10 mouse cellular contexts compared by ENCODE assay signal in genomic region chr12:105002340-105003132, GRCm38 (mm10). TPM values are rescaled to one million over a fixed set of nuclear protein-coding genes. Genes with fewer than 3 reads are reported as not detected.
A peak's percentile ranks its signal among the peaks of the same experiment; 100 is the strongest.
DNase-seq lines count a peak whose midpoint lies in the region; ATAC-seq and TF ChIP-seq lines count a peak whose summit lies in the region.
"Had no signal": no experiment of that assay in that cellular context is flagged by ENCODE, and none has a peak within 500 bp of the region (broad histone marks: within the 10 kb centered on the region; RNA-seq: fewer than 3 reads in every experiment).

No protein-coding gene starts in this region.

- H3K4me1 ChIP-seq in heart, postnatal 0 days (ENCODE audit: control insufficient read depth, insufficient read depth) = peaks cover 23% of the 10 kb centered on the region; the same call in 1 of the 2 replicates
- no peaks in the 10 kb centered on the region for H3K4me1 ChIP-seq in neural tube, embryonic 15.5 days
- peaks cover 6% of the 10 kb centered on the region; the same call in 1 of the 2 replicates for H3K4me1 ChIP-seq in neural tube, embryonic 12.5 days

- TF ChIP-seq EP300 in heart, postnatal 0 days (IDR thresholded peaks at IDR 0.05; ENCODE audit: low read depth) = no peak

- no peak overlapping the region for H3K27ac ChIP-seq in heart, postnatal 0 days (ENCODE audit: low read depth)
- H3K27ac ChIP-seq in neural tube, embryonic 15.5 days (replicated peaks) = no peak overlapping the region
- H3K27ac ChIP-seq in neural tube, embryonic 12.5 days = no peak overlapping the region
- H3K27ac ChIP-seq: limb, embryonic 12.5 days had no signal

- no peak for TF ChIP-seq CTCF in heart, postnatal 0 days (IDR thresholded peaks at IDR 0.05; ENCODE audit: low read depth)

- H3K27me3 ChIP-seq in heart, postnatal 0 days (ENCODE audit: control insufficient read depth, insufficient read depth, low read length) = no peaks in the 10 kb centered on the region
- peaks cover 6% of the 10 kb centered on the region; the same call in 1 of the 2 replicates for H3K27me3 ChIP-seq in neural tube, embryonic 15.5 days (replicated peaks)
- H3K27me3 ChIP-seq in neural tube, embryonic 12.5 days (replicated peaks) = peaks cover 6% of the 10 kb centered on the region

- no peaks in the 10 kb centered on the region for H3K9me3 ChIP-seq in heart, postnatal 0 days (replicated peaks; ENCODE audit: control insufficient read depth, low read length)
- H3K9me3 ChIP-seq in neural tube, embryonic 15.5 days (replicated peaks) = no peaks in the 10 kb centered on the region
- H3K9me3 ChIP-seq in neural tube, embryonic 12.5 days = no peaks in the 10 kb centered on the region
- H3K9me3 ChIP-seq: limb, embryonic 12.5 days had no signal

- WGBS in heart, postnatal 0 days = 80% methylated on average over 10 of the region's 10 CpGs
- 70% methylated on average over 10 of the region's 10 CpGs for WGBS in neural tube, embryonic 15.5 days
- WGBS in neural tube, embryonic 12.5 days = 62% methylated on average over 10 of the region's 10 CpGs

- ATAC-seq in heart, postnatal 0 days (ENCODE audit: insufficient read depth, low read depth) = 0 out of 2 replicates have a peak, but pooled peaks have one; percentile 16
- no peak for ATAC-seq in neural tube, embryonic 15.5 days (ENCODE audit: low FRiP score)
- 0 out of 2 replicates have a peak, but pooled peaks have one; percentile 45 for ATAC-seq in erythroid progenitor cell, adult 5-6 weeks (replicated peaks; ENCODE audit: low FRiP score, poor library complexity, severe bottlenecking)
- ATAC-seq in neural tube, embryonic 12.5 days (ENCODE audit: low FRiP score, low read depth) = peak; percentile 58; the same call in 1 of the 2 replicates

- no peaks in the 10 kb centered on the region for H3K36me3 ChIP-seq in heart, postnatal 0 days (replicated peaks; ENCODE audit: control insufficient read depth, insufficient read depth, low read length)
- no peaks in the 10 kb centered on the region for H3K36me3 ChIP-seq in neural tube, embryonic 15.5 days
- no peaks in the 10 kb centered on the region for H3K36me3 ChIP-seq in neural tube, embryonic 12.5 days
- H3K36me3 ChIP-seq: limb, embryonic 12.5 days had no signal

- no peak overlapping the region for H3K4me2 ChIP-seq in heart, postnatal 0 days (ENCODE audit: low read depth, low read length)
- H3K4me2 ChIP-seq in neural tube, embryonic 15.5 days = no peak overlapping the region
- no peak overlapping the region for H3K4me2 ChIP-seq in neural tube, embryonic 12.5 days (replicated peaks)
- H3K4me2 ChIP-seq: limb, embryonic 12.5 days had no signal

- H3K9ac ChIP-seq in heart, postnatal 0 days (replicated peaks; ENCODE audit: low read depth, low read length) = no peak overlapping the region
- H3K9ac ChIP-seq in neural tube, embryonic 15.5 days (replicated peaks) = no peak overlapping the region
- H3K9ac ChIP-seq in neural tube, embryonic 12.5 days = no peak overlapping the region
- H3K9ac ChIP-seq: limb, embryonic 12.5 days had no signal

- no peak overlapping the region for H3K4me3 ChIP-seq in heart, postnatal 0 days (ENCODE audit: low read depth, low read length)
- no peak overlapping the region for H3K4me3 ChIP-seq in neural tube, embryonic 15.5 days (replicated peaks)
- no peak overlapping the region for H3K4me3 ChIP-seq in neural tube, embryonic 12.5 days
- H3K4me3 ChIP-seq: limb, embryonic 12.5 days had no signal

- DNase-seq in heart, postnatal 0 days (ENCODE audit: low spot score) = no peak
- DNase-seq in heart, adult 18-20 months = no peak
- DNase-seq in neural tube, embryonic 10.5 days (ENCODE audit: extremely low spot score, low spot score) = peak; percentile 35
- DNase-seq in cerebellum, adult 11 months = no peak
- DNase-seq in Muller cell, postnatal 12 days (ENCODE audit: inconsistent ontology term) = no peak
- DNase-seq: heart, postnatal 36 days had no signal

RNA-seq across cellular contexts. Expression of gene Syne3, which starts 7.1 kb away (rescaled TPM):
- 5.0 TPM in 2 replicates for total RNA-seq in heart, postnatal 0 days (2014; rRNA removed; ENCODE audit: low replicate concordance)
- polyA plus RNA-seq in heart, postnatal 0 days (2015; fragmentation: Nextera tagmentation; extraction: Ambion mirVana) = 1.8 TPM in 2 replicates
- 1 to 10 TPM; 7.9 to 8.3 TPM for total RNA-seq in heart, adult 18-20 months (2021)
- 0.28 and 0.66 TPM in 2 replicates for polyA plus RNA-seq in neural tube, embryonic 15.5 days (2015; fragmentation: Nextera tagmentation; extraction: Ambion mirVana)
- total RNA-seq in erythroid progenitor cell, adult 5-6 weeks (2015; ENCODE audit: low replicate concordance) = 19.7 and 20.9 TPM in 2 replicates
- 29.5 and 46.1 TPM in 2 replicates for total RNA-seq in erythroid progenitor cell, adult 5-6 weeks (2017; ENCODE audit: low replicate concordance)
- 0.06 and 0.17 TPM in 2 replicates for polyA plus RNA-seq in neural tube, embryonic 12.5 days (2016; fragmentation: Nextera tagmentation; extraction: Ambion mirVana)

RNA-seq across cellular contexts. Expression of gene Glrx5, which starts 30.0 kb away (rescaled TPM):
- total RNA-seq in heart, postnatal 0 days (2014; rRNA removed; ENCODE audit: low replicate concordance) = 44.7 and 87.7 TPM in 2 replicates
- polyA plus RNA-seq in heart, postnatal 0 days (2015; fragmentation: Nextera tagmentation; extraction: Ambion mirVana) = 210 and 217 TPM in 2 replicates
- total RNA-seq in heart, adult 18-20 months (2021) = 100 to 1,000 TPM in 1 of 2 experiments, 10 to 100 TPM in 1; 83.8 to 111 TPM
- polyA plus RNA-seq in neural tube, embryonic 15.5 days (2015; fragmentation: Nextera tagmentation; extraction: Ambion mirVana) = 174 and 186 TPM in 2 replicates
- total RNA-seq in erythroid progenitor cell, adult 5-6 weeks (2015; ENCODE audit: low replicate concordance) = 285 and 316 TPM in 2 replicates
- total RNA-seq in erythroid progenitor cell, adult 5-6 weeks (2017; ENCODE audit: low replicate concordance) = 129 and 154 TPM in 2 replicates
- 184 and 189 TPM in 2 replicates for polyA plus RNA-seq in neural tube, embryonic 12.5 days (2016; fragmentation: Nextera tagmentation; extraction: Ambion mirVana)
